Mouse (Mus musculus) c-Kit-negative CD71-positive TER-119-positive erythroid progenitor cells, embryonic 14.5 days (primary cell): Measurements from ENCODE around the gene Bmp2k.

ENCODE experiments used
- DNase-seq: peaks from one replicate; pipeline ENCODE4 v3.0.0-alpha.2; 2013; ENCODE audit warnings: low read depth, low spot score

The Bmp2k gene

DNA sequence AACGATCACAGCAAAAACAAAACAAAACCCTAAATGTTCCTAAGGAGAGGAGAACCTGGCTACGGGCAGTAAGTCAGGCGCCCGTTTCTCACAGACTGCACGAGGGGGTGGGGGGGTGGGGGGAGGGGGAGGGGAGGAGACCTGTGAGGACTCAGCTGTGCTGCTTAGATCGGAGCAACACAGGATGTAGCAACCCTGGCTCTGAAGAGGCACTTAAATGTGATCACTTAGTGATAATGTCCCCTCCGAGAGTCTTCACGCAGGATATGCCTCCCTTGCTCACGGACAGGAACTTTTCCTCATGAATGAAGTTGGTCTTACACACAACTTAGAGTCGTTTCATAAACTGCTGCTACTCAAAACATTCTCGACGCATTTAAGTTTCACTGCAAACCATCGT is 97.8 kb downstream of the Bmp2k start:
- no peak for DNase-seq

DNA sequence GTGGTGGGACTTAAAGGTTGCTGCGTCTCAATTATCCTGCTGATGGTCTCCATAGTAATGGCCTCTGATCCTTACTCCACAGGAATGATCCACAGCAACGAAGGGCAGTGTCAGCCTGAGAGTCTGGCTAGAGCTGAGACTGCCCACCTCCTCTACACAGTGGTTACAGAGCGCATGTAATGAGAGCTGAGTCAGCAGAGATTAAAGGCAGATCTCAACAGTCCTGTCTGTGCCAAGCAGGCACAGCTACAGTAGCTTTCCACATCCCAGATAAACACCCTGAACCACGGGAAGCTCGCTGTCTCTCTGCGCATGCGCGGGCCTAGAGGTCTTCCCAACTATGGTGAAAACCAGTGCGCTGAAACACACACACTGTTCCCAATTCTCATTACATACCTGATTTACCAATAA is 100.1 kb downstream of the Bmp2k start:
- no peak for DNase-seq

DNA sequence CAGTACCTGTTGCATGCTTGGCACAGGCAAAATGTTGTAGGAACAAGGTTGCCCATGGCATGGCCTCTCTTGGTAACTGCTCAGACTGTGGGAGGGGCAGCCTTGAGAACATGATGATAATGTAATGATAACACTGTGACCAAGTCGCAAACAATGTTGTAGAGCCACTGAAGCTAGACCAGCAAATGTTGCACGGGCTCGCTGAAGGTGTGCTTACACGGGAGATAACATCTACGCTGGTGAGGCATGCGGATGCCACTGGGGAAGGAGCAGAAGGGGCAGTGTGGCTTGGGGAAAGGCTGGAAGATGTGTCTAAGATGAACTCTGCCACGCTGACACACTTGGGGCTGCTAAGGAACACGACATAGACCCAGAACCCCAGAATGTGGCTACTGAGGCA is 102.5 kb downstream of the Bmp2k start:
- no peak for DNase-seq

DNA sequence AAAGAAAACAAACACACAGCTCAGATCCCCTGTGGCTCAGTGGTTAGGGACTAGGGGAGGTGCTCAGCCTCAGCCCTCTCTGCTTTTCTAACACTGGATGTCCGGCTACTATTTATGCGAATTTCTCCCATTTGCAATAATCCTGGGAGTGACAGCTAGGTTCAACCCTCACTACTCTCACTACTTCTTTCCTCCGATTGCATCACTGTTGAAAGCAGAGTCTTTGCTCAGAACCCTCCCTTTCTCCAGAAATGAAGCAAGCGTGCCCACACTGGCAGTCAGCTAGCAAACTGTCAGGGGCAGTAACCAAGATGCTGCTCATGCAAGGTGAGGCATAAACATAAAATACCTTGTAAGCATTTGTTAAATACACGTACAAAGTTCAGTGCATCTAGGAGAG is 110.8 kb downstream of the Bmp2k start:
- DNase-seq: no peak

DNA sequence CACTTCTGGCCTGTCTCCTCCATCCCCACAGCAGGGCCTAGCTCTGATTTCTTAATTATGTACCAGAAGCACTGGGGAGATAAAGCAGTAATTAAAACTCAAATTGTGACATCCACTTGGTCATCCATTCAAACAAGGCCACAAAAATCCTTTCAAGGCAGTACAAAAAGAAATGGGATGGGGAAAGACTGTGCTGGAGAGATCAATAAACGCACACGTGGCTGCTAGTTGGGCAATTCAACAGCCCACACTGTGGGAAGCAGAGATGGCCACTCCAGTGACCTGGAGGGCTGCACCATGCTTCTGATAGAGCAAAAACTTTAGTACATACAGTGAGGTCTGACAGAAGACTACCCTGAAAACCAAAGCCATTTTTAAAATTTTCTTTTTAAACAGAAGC is 112.6 kb downstream of the Bmp2k start:
- DNase-seq: no peak

DNA sequence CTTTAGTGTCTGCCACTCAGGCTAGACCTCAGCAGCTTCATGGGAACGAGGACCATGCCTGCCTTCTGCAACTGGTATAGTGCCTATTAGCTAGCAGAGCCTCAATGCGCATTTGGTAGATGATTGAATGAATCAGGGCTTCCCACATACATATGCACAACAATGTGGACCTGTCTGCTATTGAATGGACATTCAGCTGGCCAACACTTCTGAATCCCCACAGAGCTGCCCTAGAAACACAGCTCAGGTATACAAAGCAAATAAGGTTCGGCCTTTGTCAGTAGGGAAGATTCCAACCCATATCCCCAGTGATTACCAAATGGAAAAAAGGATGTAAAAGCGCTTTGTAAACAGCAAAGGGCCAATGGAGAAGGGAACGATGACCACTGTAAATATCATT is 113.2 kb downstream of the Bmp2k start:
- no peak for DNase-seq

DNA sequence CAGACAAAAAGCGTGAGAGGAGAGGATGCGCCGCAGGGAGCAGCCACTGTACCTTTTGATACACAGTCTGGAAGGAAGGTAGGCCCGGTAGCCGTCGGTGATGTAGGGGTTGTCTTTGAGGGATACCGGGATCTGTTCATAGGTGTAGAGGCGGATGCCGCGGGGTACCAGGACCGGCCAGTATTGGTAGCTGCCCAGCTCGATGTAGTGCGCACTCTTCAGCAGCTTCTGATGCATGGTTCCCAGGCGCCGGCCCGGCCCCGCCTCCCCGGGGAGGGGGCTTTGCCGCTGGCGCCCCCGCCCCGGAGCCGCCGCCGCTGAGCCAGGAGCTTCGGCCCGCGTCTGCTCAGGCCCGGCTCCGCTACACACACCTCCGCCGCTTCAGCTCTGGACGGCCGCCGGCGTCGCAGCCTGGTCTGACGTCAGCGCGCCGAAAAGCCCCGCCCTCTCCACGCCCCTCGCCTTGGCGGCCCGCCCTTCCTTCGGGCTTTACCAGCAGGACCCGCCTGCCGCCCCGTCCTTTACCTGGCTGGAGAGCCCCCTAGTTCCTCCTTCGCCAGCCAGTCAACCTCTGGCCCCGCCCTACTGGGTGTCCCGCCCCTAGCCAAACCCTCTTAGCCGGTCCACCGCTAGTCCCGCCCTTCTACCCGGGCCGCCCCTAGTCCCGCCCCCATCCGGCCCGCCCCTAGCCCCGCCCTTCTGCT is 113.9 kb downstream of the Bmp2k start, which contains the start of gene Paqr3:
Paqr3 (minus strand) TSS at position 390 of the 704 bp plus-strand sequence.
- DNase-seq: peak; percentile 75

DNA sequence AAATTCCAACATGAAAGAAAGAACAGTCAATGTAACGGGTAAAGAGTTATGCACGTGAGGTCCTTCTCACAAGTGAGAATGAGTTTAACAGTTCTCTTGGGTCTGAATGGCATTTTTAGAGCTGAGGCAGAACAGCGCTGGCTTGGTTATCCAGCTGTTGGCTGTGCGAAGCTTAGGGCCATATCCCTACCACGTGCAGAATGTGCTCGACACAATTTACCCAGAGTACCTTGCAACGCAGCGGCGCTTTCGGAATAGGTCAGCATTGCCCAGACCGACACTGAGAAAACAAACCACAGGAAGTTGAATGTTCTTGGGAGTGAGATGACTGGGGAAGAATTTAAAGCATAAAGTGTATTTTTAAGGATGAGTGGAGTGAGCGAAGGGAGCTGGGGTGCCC is 127.5 kb downstream of the Bmp2k start:
- DNase-seq: no peak

DNA sequence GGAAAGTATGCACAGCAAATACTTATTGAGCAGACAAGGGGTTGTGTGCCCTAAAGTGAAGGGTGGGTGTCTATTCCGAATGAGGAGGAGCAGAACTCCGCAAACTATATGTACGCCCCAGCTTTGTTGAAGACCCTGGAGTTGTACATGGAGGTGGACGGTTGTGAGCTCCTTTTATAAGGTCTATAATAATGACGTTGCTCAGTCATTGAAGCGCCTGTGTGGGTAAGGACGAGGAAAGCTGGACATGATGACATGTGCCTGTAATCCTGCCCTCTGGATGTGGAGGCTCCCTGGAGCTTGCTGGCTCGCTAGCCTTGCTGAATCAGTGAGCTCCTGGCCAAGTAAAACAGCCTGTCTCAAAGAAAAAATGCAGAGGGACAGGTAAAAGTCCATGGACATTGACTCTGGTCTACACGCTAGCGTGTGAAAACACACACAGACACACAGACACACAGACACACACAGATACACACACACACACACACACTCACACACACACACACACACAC is 128.0 kb downstream of the Bmp2k start:
- no peak for DNase-seq

DNA sequence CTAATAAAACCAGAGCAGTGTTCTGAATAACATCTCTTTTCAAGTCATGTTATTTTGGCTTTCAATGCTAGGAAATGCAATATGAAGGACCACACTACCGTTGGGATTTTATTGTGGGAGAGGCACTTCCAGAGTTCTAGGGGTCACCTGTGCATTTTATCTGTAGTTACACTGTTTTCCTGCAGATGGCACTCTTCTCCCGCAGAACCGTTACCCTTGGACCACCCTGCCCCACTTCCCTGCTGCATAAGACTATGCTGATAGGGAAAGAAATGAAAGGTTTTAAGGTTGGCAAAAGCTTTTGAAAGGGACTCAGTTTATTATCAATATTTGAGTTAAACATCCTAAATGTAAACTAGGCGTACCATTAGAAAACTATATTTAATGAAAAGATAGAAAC is 128.5 kb downstream of the Bmp2k start:
- DNase-seq: no peak

DNA sequence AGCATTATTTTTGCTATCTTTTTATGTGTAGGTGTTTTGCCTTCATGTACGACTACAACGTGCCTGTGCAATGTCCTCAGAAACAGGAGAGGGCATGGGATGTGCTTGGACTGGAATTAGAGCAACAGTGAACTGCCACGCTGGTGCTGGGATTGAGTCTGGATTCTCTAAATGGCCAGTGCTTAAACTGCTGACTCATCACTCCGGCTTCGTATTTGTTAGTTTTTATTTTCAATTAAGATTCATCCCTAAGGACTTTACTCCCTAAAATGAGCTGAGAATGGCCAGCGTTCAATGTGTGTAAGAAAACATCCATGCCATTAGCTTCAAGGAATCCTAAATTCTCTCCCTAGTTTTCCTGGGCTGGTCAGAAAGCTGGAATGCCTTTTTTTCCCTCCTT is 129.8 kb downstream of the Bmp2k start:
- no peak for DNase-seq

DNA sequence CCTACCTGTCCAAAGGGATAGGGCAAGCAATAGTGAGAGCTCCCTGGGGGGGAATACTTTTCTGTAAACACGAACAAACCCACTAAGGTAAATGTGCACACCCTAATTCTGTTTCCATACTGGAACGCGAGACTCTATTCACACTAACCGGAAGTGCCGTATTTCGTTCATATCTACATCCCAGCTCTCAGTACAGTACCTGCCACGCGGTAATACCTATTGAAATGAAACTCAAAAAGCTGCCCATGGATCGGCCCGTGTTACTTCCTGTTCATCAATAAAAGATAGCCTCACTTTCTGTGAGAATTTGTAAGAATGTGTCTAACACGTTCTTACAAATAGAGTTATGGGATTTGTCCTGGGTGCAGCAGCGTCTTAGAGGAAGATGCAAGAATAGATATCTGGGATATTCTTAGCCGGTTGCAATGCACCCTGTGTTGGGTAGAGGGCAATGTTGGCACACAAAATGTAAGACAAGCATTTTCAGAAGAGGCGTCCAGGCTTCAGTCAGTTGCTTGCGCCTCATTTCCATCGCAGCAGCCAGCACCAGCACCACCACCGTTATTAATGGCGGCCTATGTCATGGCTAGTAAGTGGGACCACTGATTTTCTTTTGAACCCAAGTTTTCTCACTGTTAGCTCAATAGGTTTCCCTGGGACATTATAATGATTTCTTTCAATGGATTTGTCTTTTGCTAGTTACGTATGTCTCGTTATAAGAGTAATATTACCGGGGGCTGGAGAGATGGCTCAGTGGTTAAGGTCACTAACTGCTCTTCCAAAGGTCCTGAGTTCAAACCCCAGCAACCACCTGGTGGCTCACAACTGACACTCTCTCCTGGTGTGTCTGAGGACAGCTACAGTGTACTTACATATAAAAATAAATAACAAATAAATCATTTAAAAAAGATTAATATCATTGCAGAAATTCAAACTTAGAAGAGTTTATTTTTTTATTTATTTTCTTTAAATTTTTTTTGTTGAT is 131.0 kb downstream of the Bmp2k start:
- DNase-seq: no peak

DNA sequence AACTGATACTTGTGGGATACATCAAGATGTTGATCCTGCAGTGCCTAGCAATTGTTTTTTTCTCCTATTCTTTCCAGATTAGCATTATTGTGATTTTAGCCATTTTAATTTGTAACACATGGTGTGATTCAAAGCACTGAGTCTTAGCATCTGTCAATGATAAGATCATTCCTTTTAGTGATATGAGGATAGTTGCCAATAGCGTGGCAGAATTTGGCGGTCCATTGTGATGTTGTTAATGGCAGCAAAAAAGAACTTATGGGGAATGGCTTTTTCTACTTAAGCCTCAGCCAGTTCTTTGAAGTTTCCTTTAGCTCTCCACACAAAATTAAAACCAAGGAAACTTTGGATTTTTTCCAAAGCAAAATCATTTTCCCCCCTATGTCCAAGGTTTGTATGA is 132.1 kb downstream of the Bmp2k start:
- DNase-seq: no peak

DNA sequence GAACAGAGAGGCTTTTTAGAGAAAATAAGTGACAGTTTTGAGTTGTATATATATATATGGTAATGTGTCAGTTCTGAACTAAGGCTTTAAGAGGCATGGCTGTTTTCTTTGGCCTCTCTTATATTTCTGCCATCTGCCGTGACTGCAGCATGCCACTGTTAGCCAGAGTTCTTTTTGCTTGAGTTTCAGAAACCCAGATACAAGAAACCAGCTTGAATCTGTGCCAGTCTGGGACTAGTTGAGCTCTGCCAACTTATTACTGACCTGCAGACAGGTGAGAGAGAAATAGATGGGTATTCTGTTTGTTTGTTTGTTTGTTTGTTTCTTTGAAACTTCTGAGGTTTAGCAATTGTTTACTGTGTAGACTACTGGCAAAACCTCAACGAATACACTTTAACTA is 137.8 kb downstream of the Bmp2k start:
- no peak for DNase-seq
